Mouse (Mus musculus): ENCODE results near the gene Elk3.
A peak's percentile ranks its signal among the peaks of the same experiment; 100 is the strongest.

DNA sequence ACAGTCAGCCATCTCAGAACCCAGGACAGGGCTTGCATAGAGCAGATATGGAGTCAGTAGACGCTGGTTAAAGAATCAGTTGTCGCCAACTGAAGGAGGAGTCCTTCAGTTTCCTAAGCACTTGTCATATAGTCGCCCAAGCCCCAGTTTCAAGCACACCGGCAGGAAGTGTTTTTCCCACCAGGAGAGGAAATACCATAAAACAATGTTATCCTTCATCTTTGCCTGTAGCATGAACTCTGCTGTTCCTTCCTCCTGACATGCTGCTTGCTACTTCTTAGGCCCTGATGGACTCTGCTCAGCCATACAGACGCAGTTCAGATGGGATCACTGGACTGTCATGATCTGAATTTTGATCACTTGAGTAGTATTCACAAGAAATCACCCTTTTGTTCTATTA is 25.4 kb downstream of the Elk3 start:
- TF ChIP-seq EP300 (IDR thresholded peaks at IDR 0.05; ENCODE audit: insufficient read depth, low read depth, low read length) (peak; percentile 73; the same call in 1 of the 2 replicates), CTCF (IDR thresholded peaks at IDR 0.05) (no peak)
